Mouse (Mus musculus) midbrain, embryonic 14.5 days (tissue): ENCODE data around the gene Gm21992. TPM values are rescaled to one million over a fixed set of nuclear protein-coding genes. Genes with fewer than 3 reads are reported as not detected.

Experiments used
- ATAC-seq: fragments of 200-750 bp; cut with Nextera tagmentation; 2 replicates; pipeline ENCODE4 v1.8.0; 2017; ENCODE audit warnings: moderate number of reproducible peaks, moderate library complexity; ENCODE audit not compliant: low FRiP score, low TSS enrichment
- DNase-seq: peaks from one replicate; pipeline ENCODE4 v3.0.0-alpha.2; 2015
- H3K27ac ChIP-seq: fragments of 300-500 bp; sonication (generic); replicated peaks from 2 replicates; pipeline ENCODE4 v1.5.1; 2014; ENCODE audit warnings: mild to moderate bottlenecking, low read depth, low read length, moderate library complexity
- H3K27me3 ChIP-seq: fragments of 300-500 bp; sonication (generic); 2 replicates; pipeline ENCODE4 v1.6.1; 2014; ENCODE audit warnings: low read length, control low read depth, mixed read lengths; ENCODE audit not compliant: control insufficient read depth, insufficient read depth
- H3K36me3 ChIP-seq: fragments of 300-500 bp; sonication (generic); 2 replicates; pipeline ENCODE4 v1.6.1; 2014; ENCODE audit warnings: low read length, control low read depth; ENCODE audit not compliant: control insufficient read depth, insufficient read depth
- H3K4me1 ChIP-seq: fragments of 300-500 bp; sonication (generic); 2 replicates; pipeline ENCODE4 v1.6.1; 2014; ENCODE audit warnings: mild to moderate bottlenecking, antibody characterized with exemption, low read length, control low read depth; ENCODE audit not compliant: control insufficient read depth, insufficient read depth
- H3K4me2 ChIP-seq: fragments of 300-500 bp; sonication (generic); 2 replicates; pipeline ENCODE4 v1.6.1; 2014; ENCODE audit warnings: mild to moderate bottlenecking, low read length, moderate library complexity
- H3K4me3 ChIP-seq: fragments of 300-500 bp; sonication (generic); replicated peaks from 2 replicates; pipeline ENCODE4 v1.5.1; 2014; ENCODE audit warnings: low read depth, low read length
- H3K9ac ChIP-seq: fragments of 300-500 bp; sonication (generic); replicated peaks from 2 replicates; pipeline ENCODE4 v1.6.1; 2014; ENCODE audit warnings: mild to moderate bottlenecking, low read length, moderate library complexity
- H3K9me3 ChIP-seq: fragments of 300-500 bp; sonication (generic); 2 replicates; pipeline ENCODE4 v1.6.1; 2016; ENCODE audit warnings: low read length, control low read depth, mixed read lengths; ENCODE audit not compliant: control insufficient read depth
- WGBS: fragments of 180-500 bp; shearing (Covaris S2); extraction: QIAGEN DNeasy Blood & Tissue Kit; methylation state at CpG from one replicate; pipeline ENCODE4 v1.1.7; 2014; 5-methylcytosine and 5-hydroxymethylcytosine counted together
- polyA plus RNA-seq: library from polyadenylated mRNA; unstranded; fragments of >200 nt; fragmentation: Nextera tagmentation; extraction: Ambion mirVana; gene quantifications from 2 replicates; pipeline ENCODE4 v1.2.1, GENCODE M21; 2014

The Gm21992 gene
- polyA plus RNA-seq, 1 experiment from 2014 or later = 12.7 TPM

GRCm38 (mm10) chr19:4803283-4803682 lies 8.1 kb downstream of the Gm21992 start:
- Histone ChIP-seq H3K36me3 (peaks cover 55% of the 10 kb centered on the region), H3K4me2 (no peak overlapping the region), H3K9ac (no peak overlapping the region), H3K9me3 (no peaks in the 10 kb centered on the region), H3K4me1 (peaks cover 4% of the 10 kb centered on the region; the same call in 1 of the 2 replicates), H3K27ac (no peak overlapping the region), H3K4me3 (no peak overlapping the region), H3K27me3 (no peaks in the 10 kb centered on the region)
- WGBS = 76% methylated on average over 10 of the region's 10 CpGs
- ATAC-seq (no peak), DNase-seq (no peak)

GRCm38 (mm10) chr19:4802691-4803091 lies 8.7 kb downstream of the Gm21992 start:
- Histone ChIP-seq H3K36me3 (peaks cover 59% of the 10 kb centered on the region), H3K4me3 (no peak overlapping the region), H3K27me3 (no peaks in the 10 kb centered on the region), H3K9me3 (no peaks in the 10 kb centered on the region), H3K9ac (no peak overlapping the region), H3K4me2 (no peak overlapping the region), H3K27ac (no peak overlapping the region), H3K4me1 (no peaks in the 10 kb centered on the region)
- ATAC-seq = no peak
- no peak for DNase-seq
- WGBS = 90% methylated on average over 7 of the region's 7 CpGs

- H3K4me1 ChIP-seq = 0 out of 2 replicates have a peak, but pooled peaks cover 3% of the 10 kb centered on the region
- DNase-seq = no peak
- no peaks in the 10 kb centered on the region for H3K27me3 ChIP-seq
- no peak overlapping the region for H3K4me2 ChIP-seq
- H3K9ac ChIP-seq = no peak overlapping the region
- H3K27ac ChIP-seq = no peak overlapping the region
- WGBS = 94% methylated on average over 5 of the region's 5 CpGs
- no peak for ATAC-seq
- H3K36me3 ChIP-seq = peaks cover 59% of the 10 kb centered on the region
- H3K4me3 ChIP-seq = no peak overlapping the region
- H3K9me3 ChIP-seq = no peaks in the 10 kb centered on the region
Observed at GRCm38 (mm10) chr19:4799083-4799482, 12.3 kb downstream of the Gm21992 start.

GRCm38 (mm10) chr19:4797846-4798245 lies 13.6 kb downstream of the Gm21992 start:
- Histone ChIP-seq H3K4me1 (peaks cover 4% of the 10 kb centered on the region; the same call in 1 of the 2 replicates), H3K9me3 (no peaks in the 10 kb centered on the region), H3K36me3 (peaks cover 49% of the 10 kb centered on the region), H3K27me3 (no peaks in the 10 kb centered on the region), H3K4me2 (no peak overlapping the region), H3K27ac (no peak overlapping the region), H3K9ac (no peak overlapping the region), H3K4me3 (no peak overlapping the region)
- WGBS = 95% methylated on average over 2 of the region's 2 CpGs
- ATAC-seq (no peak), DNase-seq (no peak)

- Histone ChIP-seq H3K27me3 (no peaks in the 10 kb centered on the region), H3K36me3 (peaks cover 43% of the 10 kb centered on the region), H3K9me3 (no peaks in the 10 kb centered on the region), H3K4me1 (peaks cover 20% of the 10 kb centered on the region), H3K4me2 (no peak overlapping the region), H3K27ac (no peak overlapping the region), H3K9ac (no peak overlapping the region), H3K4me3 (no peak overlapping the region)
- ATAC-seq (no peak), DNase-seq (no peak)
- 79% methylated on average over 1 of the region's 1 CpGs for WGBS
Observed at GRCm38 (mm10) chr19:4795929-4796328, 15.5 kb downstream of the Gm21992 start.

GRCm38 (mm10) chr19:4793831-4794422 lies 17.5 kb downstream of the Gm21992 start, which contains the start of gene Rbm4:
Gene Rbm4, minus strand, starts transcription at chr19:4793901.
- peaks cover 36% of the 10 kb centered on the region for H3K36me3 ChIP-seq

GRCm38 (mm10) chr19:4793281-4793830 lies 18.1 kb downstream of the Gm21992 start:
- peaks cover 42% of the 10 kb centered on the region for H3K4me1 ChIP-seq
- peak; percentile 44 for DNase-seq
- peak; percentile 32; the same call in 1 of the 2 replicates for ATAC-seq

More at GRCm38 (mm10) chr19:4793831-4794422, 17.5 kb downstream of the Gm21992 start, which contains the start of gene Rbm4:
- Histone ChIP-seq H3K4me1 (peaks cover 39% of the 10 kb centered on the region), H3K4me2 (peak within 1 kb of the TSS; percentile 90), H3K4me3 (peak within 1 kb of the TSS; percentile 83), H3K9ac (peak within 1 kb of the TSS; percentile 74), H3K27ac (peak within 1 kb of the TSS; percentile 87), H3K27me3 (no peaks in the 10 kb centered on the region), H3K9me3 (no peaks in the 10 kb centered on the region)
- DNase-seq (peak; percentile 98), ATAC-seq (peak; percentile 98)
- WGBS = under 1% methylated on average over 31 of the region's 31 CpGs

GRCm38 (mm10) chr19:4786313-4786712 lies 25.1 kb downstream of the Gm21992 start:
- Histone ChIP-seq H3K4me2 (no peak overlapping the region), H3K27ac (no peak overlapping the region), H3K4me3 (no peak overlapping the region), H3K9me3 (no peaks in the 10 kb centered on the region), H3K4me1 (peaks cover 34% of the 10 kb centered on the region), H3K9ac (no peak overlapping the region), H3K27me3 (no peaks in the 10 kb centered on the region), H3K36me3 (peaks cover 88% of the 10 kb centered on the region)
- no peak for DNase-seq
- ATAC-seq = no peak
- WGBS = 95% methylated on average over 2 of the region's 2 CpGs

More at GRCm38 (mm10) chr19:4793281-4793830, 18.1 kb downstream of the Gm21992 start:
- Histone ChIP-seq H3K27ac (peak overlapping the region; percentile 87), H3K9ac (peak overlapping the region; percentile 74), H3K4me3 (peak overlapping the region; percentile 83), H3K4me2 (peak overlapping the region; percentile 90), H3K27me3 (no peaks in the 10 kb centered on the region), H3K36me3 (peaks cover 35% of the 10 kb centered on the region), H3K9me3 (no peaks in the 10 kb centered on the region)
- 2% methylated on average over 16 of the region's 16 CpGs for WGBS

GRCm38 (mm10) chr19:4785206-4785605 lies 26.2 kb downstream of the Gm21992 start:
- WGBS = 90% methylated on average over 7 of the region's 7 CpGs
- no peak overlapping the region for H3K27ac ChIP-seq
- H3K4me2 ChIP-seq = no peak overlapping the region
- ATAC-seq (no peak), DNase-seq (no peak)
- peaks cover 23% of the 10 kb centered on the region for H3K4me1 ChIP-seq
- no peak overlapping the region for H3K4me3 ChIP-seq
- H3K27me3 ChIP-seq = no peaks in the 10 kb centered on the region
- H3K9ac ChIP-seq = no peak overlapping the region
- H3K9me3 ChIP-seq = no peaks in the 10 kb centered on the region
- H3K36me3 ChIP-seq = peaks cover 84% of the 10 kb centered on the region
